Mouse (Mus musculus) spleen, adult 12 weeks (tissue): ENCODE results near the gene Ctnna3.

Source experiments
- DNase-seq: peaks from one replicate; pipeline ENCODE4 v3.0.0; 2022; ENCODE audit warnings: low spot score

The Ctnna3 gene

GRCm38 (mm10) chr10:64076410-64077052 lies 646.6 kb downstream of the Ctnna3 start:
- DNase-seq, result no peak

- DNase-seq, result no peak
Measured at GRCm38 (mm10) chr10:64082345-64082744, 652.4 kb downstream of the Ctnna3 start.

GRCm38 (mm10) chr10:64083813-64084212 lies 653.9 kb downstream of the Ctnna3 start:
- DNase-seq, result no peak

- DNase-seq, result no peak
Measured at GRCm38 (mm10) chr10:64084465-64084864, 654.6 kb downstream of the Ctnna3 start.

- DNase-seq, result no peak
Measured at GRCm38 (mm10) chr10:64086183-64086566, 656.3 kb downstream of the Ctnna3 start.

GRCm38 (mm10) chr10:64086567-64087391 lies 656.9 kb downstream of the Ctnna3 start:
- no peak for DNase-seq

GRCm38 (mm10) chr10:64087521-64087920 lies 657.6 kb downstream of the Ctnna3 start:
- DNase-seq, result no peak

GRCm38 (mm10) chr10:64087936-64088773 lies 658.3 kb downstream of the Ctnna3 start:
- DNase-seq, result no peak

- no peak for DNase-seq
Measured at GRCm38 (mm10) chr10:64088774-64089460, 659.0 kb downstream of the Ctnna3 start.

GRCm38 (mm10) chr10:64089680-64090460 lies 660.0 kb downstream of the Ctnna3 start, which contains the start of gene Lrrtm3:
Lrrtm3 (minus strand) TSS chr10:64090277.
- no peak for DNase-seq

GRCm38 (mm10) chr10:64096532-64096931 lies 666.6 kb downstream of the Ctnna3 start:
- no peak for DNase-seq

- no peak for DNase-seq
Measured at GRCm38 (mm10) chr10:64115246-64115645, 685.3 kb downstream of the Ctnna3 start.

- DNase-seq, result no peak
Measured at GRCm38 (mm10) chr10:64118833-64119232, 688.9 kb downstream of the Ctnna3 start.

- DNase-seq, result no peak
Measured at GRCm38 (mm10) chr10:64130397-64131150, 700.7 kb downstream of the Ctnna3 start.

- DNase-seq, result no peak
Measured at GRCm38 (mm10) chr10:64133461-64133860, 703.6 kb downstream of the Ctnna3 start.

GRCm38 (mm10) chr10:64135481-64135880 lies 705.6 kb downstream of the Ctnna3 start:
- no peak for DNase-seq

GRCm38 (mm10) chr10:64146511-64146910 lies 716.6 kb downstream of the Ctnna3 start:
- no peak for DNase-seq

GRCm38 (mm10) chr10:64181696-64182095 lies 751.8 kb downstream of the Ctnna3 start:
- DNase-seq, result no peak

- DNase-seq, result no peak
Measured at GRCm38 (mm10) chr10:64182731-64183130, 752.8 kb downstream of the Ctnna3 start.

GRCm38 (mm10) chr10:64188046-64188445 lies 758.1 kb downstream of the Ctnna3 start:
- DNase-seq, result no peak
